ENCODE assay signal across 14 mouse cellular contexts in the genomic region with DNA sequence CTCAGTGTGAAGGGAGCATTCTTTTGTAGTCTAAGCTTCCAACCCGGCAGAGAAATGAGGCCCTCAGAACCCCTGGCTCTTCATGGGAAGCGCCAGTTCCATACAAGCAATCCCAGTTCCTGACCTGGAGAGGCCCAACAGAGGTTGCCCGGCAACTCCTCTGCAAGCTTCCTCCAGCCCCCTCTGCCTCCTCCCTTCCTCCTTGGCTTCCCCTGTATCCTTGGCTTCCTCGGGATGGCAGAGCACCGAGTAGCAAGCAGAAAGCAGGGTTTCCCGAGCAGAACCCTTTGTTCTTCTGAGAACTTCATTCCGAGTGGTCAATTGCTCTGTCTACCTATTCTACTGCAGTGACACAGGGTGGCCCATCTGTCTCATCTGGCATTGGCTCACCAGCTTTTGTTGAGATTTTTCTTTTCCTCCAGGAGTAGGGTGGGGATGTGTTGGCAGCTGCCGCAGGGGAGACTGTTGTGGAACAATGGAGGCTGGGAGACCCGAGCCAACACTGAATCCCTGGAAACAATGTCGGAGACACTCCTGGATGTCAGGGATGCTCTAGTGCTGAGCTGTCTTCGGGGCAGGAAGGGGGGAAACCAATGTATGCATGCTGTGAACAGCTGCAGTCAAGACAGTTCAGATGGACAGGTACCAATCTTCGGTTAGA. TPM values are rescaled to one million over a fixed set of nuclear protein-coding genes. Genes with fewer than 3 reads are reported as not detected.
DNase-seq lines count a peak whose midpoint lies in the region; ATAC-seq lines count a peak whose summit lies in the region.
"Had no signal": no experiment of that assay in that cellular context is flagged by ENCODE, and none has a peak within 500 bp of the region (broad histone marks: within the 10 kb centered on the region; RNA-seq: fewer than 3 reads in every experiment).

No protein-coding gene starts in this region.

- ATAC-seq in heart, embryonic 15.5 days (replicated peaks; ENCODE audit: insufficient number of reproducible peaks, insufficient read depth, low FRiP score, low read depth) = no peak
- ATAC-seq in hindbrain, embryonic 16.5 days = peak; percentile 63; the same call in 1 of the 2 replicates
- ATAC-seq: inflammation-experienced regulatory T-cells, adult 6 months had no signal

- H3K4me1 ChIP-seq in heart, embryonic 15.5 days (replicated peaks) = no peaks in the 10 kb centered on the region; the same call in 1 of the 2 replicates
- H3K4me1 ChIP-seq in hindbrain, embryonic 16.5 days (ENCODE audit: control insufficient read depth, insufficient read depth, low read depth, low read length) = peaks cover 16% of the 10 kb centered on the region; the same call in 1 of the 2 replicates

- H3K4me3 ChIP-seq in heart, embryonic 15.5 days = no peak overlapping the region
- no peak overlapping the region for H3K4me3 ChIP-seq in hindbrain, embryonic 16.5 days (ENCODE audit: low read length)
- H3K4me3 ChIP-seq: embryonic facial prominence, embryonic 12.5 days; layer of hippocampus, adult 2 months had no signal

- peak overlapping the region; percentile 37 for H3K27ac ChIP-seq in heart, embryonic 15.5 days
- H3K27ac ChIP-seq in hindbrain, embryonic 16.5 days (ENCODE audit: low read depth, low read length) = no peak overlapping the region
- H3K27ac ChIP-seq: embryonic facial prominence, embryonic 12.5 days; layer of hippocampus, adult 2 months; stomach, postnatal 0 days had no signal

- WGBS in heart, embryonic 15.5 days = 47% methylated on average over 12 of the region's 12 CpGs
- 24% methylated on average over 12 of the region's 12 CpGs for WGBS in hindbrain, embryonic 16.5 days

- no peaks in the 10 kb centered on the region for H3K36me3 ChIP-seq in heart, embryonic 15.5 days
- H3K36me3 ChIP-seq in hindbrain, embryonic 16.5 days (ENCODE audit: control insufficient read depth, insufficient read depth, low read length) = no peaks in the 10 kb centered on the region
- H3K36me3 ChIP-seq: embryonic facial prominence, embryonic 12.5 days had no signal

- no peaks in the 10 kb centered on the region for H3K9me3 ChIP-seq in heart, embryonic 15.5 days (replicated peaks)
- H3K9me3 ChIP-seq in hindbrain, embryonic 16.5 days (ENCODE audit: control insufficient read depth, low read length) = no peaks in the 10 kb centered on the region
- H3K9me3 ChIP-seq: embryonic facial prominence, embryonic 12.5 days had no signal

- H3K4me2 ChIP-seq in heart, embryonic 15.5 days = no peak overlapping the region
- no peak overlapping the region for H3K4me2 ChIP-seq in hindbrain, embryonic 16.5 days (ENCODE audit: low read length)
- H3K4me2 ChIP-seq: embryonic facial prominence, embryonic 12.5 days had no signal

- H3K9ac ChIP-seq in heart, embryonic 15.5 days = no peak overlapping the region
- no peak overlapping the region for H3K9ac ChIP-seq in hindbrain, embryonic 16.5 days (ENCODE audit: low read depth, low read length)
- H3K9ac ChIP-seq: embryonic facial prominence, embryonic 12.5 days had no signal

- peak; percentile 36 for DNase-seq in embryo, embryonic 10.5 days (ENCODE audit: low spot score)
- DNase-seq in embryo, embryonic 9.5 days (ENCODE audit: extremely low spot score) = no peak
- DNase-seq in heart, adult 9 months (ENCODE audit: low spot score in 2 of 2) = no peak
- DNase-seq in lung, postnatal 10 days = peak; percentile 38
- DNase-seq in lung, adult 18-20 months = no peak
- no peak for DNase-seq in right cerebral cortex, postnatal 14 days
- DNase-seq: adrenal gland, postnatal 14 days; cerebellum, adult 9-11 months had no signal

- H3K27me3 ChIP-seq in heart, embryonic 15.5 days = peaks cover 14% of the 10 kb centered on the region; the same call in 1 of the 2 replicates
- no peaks in the 10 kb centered on the region for H3K27me3 ChIP-seq in hindbrain, embryonic 16.5 days (replicated peaks; ENCODE audit: control insufficient read depth, insufficient read depth, low read length)

RNA-seq across cellular contexts. Expression of gene Cbfa2t3, which starts 7.1 kb away (rescaled TPM):
- polyA plus RNA-seq in heart, embryonic 15.5 days (2015; fragmentation: Nextera tagmentation; extraction: Ambion mirVana) = 4.2 and 5.9 TPM in 2 replicates
- 12.6 and 18.3 TPM in 2 replicates for polyA plus RNA-seq in hindbrain, embryonic 16.5 days (2015; fragmentation: Nextera tagmentation; extraction: Ambion mirVana)

Comparison
In these comparisons a context has a peak if more than half of its experiments do, and no peak if none do; other contexts are left out.
1. DNase-seq: peak in embryo, embryonic 10.5 days (single experiment) and lung, postnatal 10 days (single experiment); none in embryo, embryonic 9.5 days (single experiment), heart, adult 9 months (0 of 2), lung, adult 18-20 months (0 of 2) and right cerebral cortex, postnatal 14 days (single experiment).